Mouse (Mus musculus): Measurements from ENCODE around the gene Pltp.
"Not testable (repeated sequence)": the region's sequence is repeated elsewhere in the genome, so short reads cannot be mapped to it uniquely, and the experiment has no call there.

The Pltp gene

GRCm38 (mm10) chr2:164813557-164813956 is 44.0 kb downstream of the Pltp start:
- DNase-seq (ENCODE audit: low read depth in 1 of 2, low spot score in 2 of 2): no peak

DNA sequence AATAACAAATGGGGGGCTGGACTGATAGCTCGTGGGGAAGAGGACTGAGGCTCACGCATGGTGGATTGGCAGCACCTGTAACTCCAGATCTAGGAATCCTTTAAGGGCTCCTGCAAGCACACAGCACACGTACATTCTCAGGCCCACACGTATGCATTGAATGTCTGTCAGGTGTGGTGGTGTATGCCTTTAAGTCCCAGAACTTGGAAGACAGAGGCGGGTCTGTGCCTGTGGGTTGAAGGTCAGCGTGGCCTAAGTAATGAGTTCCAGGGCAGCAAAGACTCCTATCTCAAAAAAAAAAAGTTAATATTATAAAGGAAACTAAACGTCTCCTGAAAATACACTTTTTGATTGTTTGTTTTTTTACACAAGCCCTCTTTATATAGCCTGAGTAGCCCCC is 50.9 kb downstream of the Pltp start:
- no peak for DNase-seq (ENCODE audit: low read depth in 1 of 2, low spot score in 2 of 2)

DNA sequence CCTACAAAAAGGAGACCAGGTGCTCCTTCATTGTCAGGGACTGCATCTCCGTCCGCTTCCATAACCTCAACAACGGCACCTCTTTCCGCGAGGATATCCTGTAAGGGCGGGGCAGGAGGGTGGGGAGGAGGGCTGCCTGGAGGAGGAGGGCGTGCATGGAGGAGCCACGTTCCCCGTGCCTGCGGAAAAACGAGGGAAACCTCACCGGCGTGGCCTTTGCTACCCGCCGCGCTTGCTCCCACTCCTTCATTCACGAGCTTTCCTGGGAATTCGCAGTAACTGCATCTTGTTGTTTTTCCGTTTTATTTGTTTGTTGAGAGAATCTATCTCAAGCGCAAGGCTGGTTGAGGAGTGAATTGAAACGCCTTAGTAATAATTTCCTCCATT is 52.2 kb downstream of the Pltp start:
- DNase-seq (ENCODE audit: low read depth in 1 of 2, low spot score in 2 of 2): no peak

DNA sequence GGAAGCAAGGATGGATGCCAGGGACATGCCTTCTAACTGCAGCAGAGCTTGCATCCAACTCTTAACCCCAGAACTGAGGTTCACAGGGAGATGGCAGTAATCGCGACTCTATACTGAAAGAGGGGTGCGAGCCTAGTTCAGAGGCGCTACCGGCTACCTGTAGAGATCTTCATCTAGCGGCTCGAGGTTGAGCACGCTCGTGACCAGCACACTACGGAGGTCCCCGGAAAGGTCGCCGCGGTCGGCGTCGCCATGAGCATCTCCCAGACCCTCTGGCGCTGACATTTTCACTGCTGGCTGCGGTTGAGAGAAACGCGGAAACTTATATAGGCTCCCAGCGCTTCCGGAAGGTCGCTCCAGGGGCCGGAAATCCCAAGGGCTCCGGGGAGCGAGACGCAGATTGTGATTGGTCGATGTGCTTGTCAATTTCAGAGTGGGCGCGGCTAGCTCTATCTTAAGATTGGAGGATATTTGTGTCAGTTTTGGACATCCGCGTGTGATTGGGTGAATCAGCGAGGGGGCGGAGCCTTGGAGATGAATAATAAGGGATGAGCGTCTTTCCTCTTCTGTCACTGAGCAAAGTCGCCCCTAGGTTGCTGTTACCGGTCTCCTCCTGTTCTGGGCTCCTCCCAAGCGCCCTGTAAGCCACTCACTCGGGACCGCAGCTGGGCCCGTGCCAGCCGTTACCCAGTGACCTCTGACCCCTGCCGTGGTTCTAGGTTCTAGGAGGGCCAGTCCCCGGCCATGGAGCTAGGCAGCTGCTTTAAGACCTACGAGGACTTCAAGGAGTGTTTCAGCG is 52.8 kb downstream of the Pltp start, which contains the start of the genes Acot8 and Zswim3:
TSS of gene Acot8 (minus strand) at position 350 of the 799 bp plus-strand sequence.
TSS of gene Zswim3 (plus strand) at position 566 of the 799 bp plus-strand sequence.
- peak; percentile 96 to 97 for DNase-seq (ENCODE audit: low read depth in 1 of 2, low spot score in 2 of 2)

GRCm38 (mm10) chr2:164803921-164804313 is 53.6 kb downstream of the Pltp start:
- no peak for DNase-seq (ENCODE audit: low read depth in 1 of 2, low spot score in 2 of 2)

DNA sequence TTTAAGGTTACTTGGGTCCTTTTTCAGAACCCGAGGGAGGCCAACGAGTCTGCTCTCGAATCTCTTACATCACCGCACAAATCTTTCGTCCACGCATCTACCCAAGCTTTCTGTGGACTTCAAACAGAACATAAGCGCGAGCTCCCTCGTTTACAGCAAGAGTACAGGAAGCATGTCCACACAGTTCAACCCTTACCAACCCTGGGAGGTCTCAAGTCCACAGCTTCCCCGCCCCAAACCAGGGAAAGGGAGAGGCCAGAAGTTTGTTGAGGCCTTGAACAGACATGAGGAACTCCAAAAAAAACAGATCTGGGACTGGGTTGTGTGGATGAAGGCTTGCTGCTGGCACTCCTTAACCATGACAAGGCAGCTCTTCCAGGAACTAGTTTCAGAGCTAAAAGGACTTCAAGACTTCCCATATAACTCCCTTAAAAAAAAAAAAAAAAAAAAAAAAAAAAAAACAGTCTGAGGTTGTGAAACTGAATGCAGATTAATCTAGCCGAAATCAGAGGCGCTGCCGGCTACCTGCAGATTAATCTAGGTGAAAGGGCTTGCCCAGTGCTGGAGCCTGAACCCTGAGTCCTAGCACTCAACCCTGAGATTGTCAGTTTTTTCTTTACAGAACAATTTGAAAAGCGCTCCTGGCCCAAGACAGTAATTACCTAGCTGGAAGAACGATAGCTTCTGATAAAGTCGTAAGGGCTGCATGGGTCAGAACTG is 54.1 kb downstream of the Pltp start:
- DNase-seq (ENCODE audit: low read depth in 1 of 2, low spot score in 2 of 2): no peak

GRCm38 (mm10) chr2:164800252-164801004 is 57.1 kb downstream of the Pltp start:
- DNase-seq (ENCODE audit: low read depth in 1 of 2, low spot score in 2 of 2): no peak

DNA sequence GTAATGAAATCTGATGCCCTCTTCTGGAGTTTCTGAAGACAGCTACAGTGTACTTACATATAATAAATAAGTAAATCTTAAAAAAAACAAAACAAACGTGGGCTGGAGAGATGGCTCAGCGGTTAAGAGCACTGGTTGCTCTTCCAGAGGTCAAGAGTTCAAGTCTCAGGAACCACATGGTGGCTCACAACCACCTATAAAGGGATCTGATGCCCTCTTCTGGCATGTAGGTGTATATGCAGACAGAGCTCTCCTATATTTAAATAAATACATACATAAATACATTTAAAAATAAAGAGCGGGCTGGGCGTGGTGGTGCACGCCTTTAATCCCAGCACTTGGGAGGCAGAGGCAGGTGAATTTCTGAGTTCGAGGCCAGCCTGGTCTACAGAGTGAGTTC is 59.0 kb downstream of the Pltp start:
- DNase-seq (ENCODE audit: low read depth in 1 of 2, low spot score in 2 of 2): not testable (repeated sequence)

DNA sequence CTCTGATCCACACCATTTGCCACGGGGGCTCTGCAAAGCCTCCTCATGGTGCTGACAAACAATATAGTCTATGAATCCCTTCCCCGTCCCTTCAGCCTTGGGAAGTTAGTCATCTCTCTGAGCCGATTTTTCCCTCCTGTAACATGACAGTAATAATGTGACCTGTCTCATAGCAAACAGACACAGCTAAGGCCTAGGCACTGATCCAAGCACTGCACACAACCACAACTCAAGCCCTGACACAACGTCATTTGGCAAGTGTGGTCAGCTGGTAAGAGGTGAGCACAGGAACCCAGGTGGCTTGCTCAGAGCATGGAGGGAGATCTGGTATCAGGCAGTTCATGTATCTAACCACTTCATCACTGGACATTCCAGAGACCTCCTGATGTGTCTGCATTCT is 61.6 kb downstream of the Pltp start:
- no peak for DNase-seq (ENCODE audit: low read depth in 1 of 2, low spot score in 2 of 2)

DNA sequence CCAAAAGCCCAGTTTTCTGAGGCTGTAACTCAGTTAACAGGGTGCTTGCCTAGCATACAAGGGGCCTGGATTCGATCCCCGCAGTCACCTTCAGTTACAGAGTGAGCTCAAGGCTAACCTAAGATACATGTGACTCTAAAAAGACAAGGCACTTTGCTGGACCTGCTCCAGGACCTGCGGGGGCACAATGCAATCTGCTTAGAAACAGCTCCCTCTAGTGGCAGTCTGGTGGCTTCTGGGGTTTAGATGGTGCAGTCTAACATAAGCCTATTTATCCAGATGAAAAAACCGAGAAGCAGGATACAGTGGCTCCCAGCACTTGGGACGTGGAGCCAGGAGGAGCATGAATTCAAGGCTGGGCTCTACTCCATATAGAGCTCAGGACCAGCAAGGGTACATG is 63.2 kb downstream of the Pltp start:
- DNase-seq (ENCODE audit: low read depth in 1 of 2, low spot score in 2 of 2): peak in 1 of 2 experiments; percentile 49

- DNase-seq (ENCODE audit: low read depth in 1 of 2, low spot score in 2 of 2): no peak
Measured at GRCm38 (mm10) chr2:164793772-164794171, 63.7 kb downstream of the Pltp start.

DNA sequence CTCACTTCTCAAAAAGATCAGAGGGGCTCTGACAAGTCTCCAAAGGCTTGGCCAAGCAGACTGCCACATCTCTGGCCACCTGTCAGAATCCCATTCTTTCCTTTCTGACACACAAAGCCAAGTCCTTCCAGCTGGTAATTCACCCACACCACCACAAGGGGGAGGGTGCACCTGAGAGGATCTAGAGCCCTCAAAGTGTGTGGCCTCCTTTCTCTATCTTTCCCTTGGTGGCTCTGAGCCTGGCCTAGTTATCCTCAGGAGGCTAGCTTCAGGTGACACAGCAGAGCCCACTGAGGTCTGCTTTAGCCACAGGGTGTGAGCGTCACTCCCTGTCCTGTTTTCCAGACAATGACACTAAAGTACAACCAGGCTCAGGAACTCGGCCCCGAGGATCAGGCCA is 64.3 kb downstream of the Pltp start:
- DNase-seq (ENCODE audit: low read depth in 1 of 2, low spot score in 2 of 2): no peak

GRCm38 (mm10) chr2:164792400-164793190 is 64.9 kb downstream of the Pltp start:
- no peak for DNase-seq (ENCODE audit: low read depth in 1 of 2, low spot score in 2 of 2)

GRCm38 (mm10) chr2:164791841-164792261 is 65.7 kb downstream of the Pltp start:
- no peak for DNase-seq (ENCODE audit: low read depth in 1 of 2, low spot score in 2 of 2)

GRCm38 (mm10) chr2:164790451-164790850 is 67.1 kb downstream of the Pltp start:
- DNase-seq (ENCODE audit: low read depth in 1 of 2, low spot score in 2 of 2): no peak
